Mouse (Mus musculus): ENCODE results near the gene Mfng.

DNA sequence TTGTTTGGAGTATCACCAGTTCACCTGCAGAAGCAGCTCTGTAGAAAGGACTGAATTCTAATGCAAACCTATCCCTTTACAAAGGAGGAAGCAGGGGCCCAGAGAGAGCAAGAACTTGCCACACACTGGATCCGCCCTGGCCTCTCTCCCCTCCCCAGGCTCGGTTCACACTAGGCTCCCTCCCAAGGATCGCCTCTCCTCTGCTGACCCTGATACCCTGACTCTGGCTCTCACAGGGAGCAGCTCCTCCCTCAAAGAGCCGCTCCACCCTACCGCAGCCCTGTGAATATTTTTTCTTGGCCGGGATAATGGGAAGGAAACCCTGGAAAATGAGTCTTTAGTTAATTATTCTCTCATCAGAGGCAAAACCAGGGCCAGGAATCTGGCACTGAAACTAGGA lies 31.1 kb upstream of the Mfng start:
- no peak for TF ChIP-seq HCFC1 (IDR thresholded peaks at IDR 0.05; ENCODE audit: borderline replicate concordance, insufficient read depth, low read length)
- no peak for TF ChIP-seq CHD2 (IDR thresholded peaks at IDR 0.05; ENCODE audit: low read depth, low read length)
- no peak for TF ChIP-seq ZC3H11A (IDR thresholded peaks at IDR 0.05; ENCODE audit: borderline replicate concordance, low read depth, low read length)

All from ES-E14 (cell line).